Mouse (Mus musculus): ENCODE data around the gene Ankrd33b.
A peak's percentile ranks its signal among the peaks of the same experiment; 100 is the strongest.

The Ankrd33b gene

DNA sequence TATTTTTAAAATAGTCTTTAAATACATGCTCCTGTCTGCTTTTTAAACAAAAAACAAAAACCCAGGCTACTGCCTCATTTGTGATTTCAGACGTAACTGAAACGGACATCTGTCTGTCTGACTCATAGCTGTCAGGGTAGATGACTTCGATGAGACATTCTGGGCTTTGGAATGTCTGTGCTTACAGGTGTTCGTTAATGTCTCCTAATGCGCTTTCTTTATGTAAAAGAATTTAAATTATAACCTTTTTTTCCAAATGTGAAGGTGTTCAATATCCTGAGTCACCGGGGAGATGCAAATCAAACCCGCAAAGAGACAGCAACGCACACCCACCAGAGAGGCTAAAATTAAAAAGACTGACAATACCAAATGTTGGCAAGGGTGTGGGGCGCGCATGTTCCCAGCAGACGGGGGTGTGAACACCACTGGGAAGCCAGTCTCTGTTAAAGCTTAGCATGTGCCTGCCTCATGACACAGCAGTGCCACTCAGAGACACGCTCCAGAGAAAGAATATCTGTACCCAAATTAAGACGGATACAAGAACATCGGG, 30.3 kb downstream of the Ankrd33b start:
- DNase-seq, result no peak

DNA sequence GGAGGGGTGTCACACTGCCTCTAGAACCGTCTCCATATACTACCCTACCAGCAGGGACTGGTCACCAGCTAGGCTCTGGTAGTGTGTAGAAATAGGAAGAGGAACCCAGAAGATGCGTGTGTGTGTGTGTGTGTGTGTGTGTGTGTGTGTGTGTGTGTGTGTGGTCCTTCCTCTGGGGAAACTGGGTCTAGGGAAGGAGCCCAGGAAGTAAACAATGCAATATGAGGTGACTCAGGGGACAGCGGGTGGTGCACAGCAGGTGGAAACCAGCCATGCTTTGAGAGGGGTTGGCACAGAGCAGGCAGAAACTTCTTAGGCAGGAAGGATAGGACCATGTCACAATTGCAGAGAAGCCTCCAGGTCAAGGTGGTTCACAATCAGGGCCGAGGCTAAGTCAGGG, 30.8 kb downstream of the Ankrd33b start:
- no peak for DNase-seq

DNA sequence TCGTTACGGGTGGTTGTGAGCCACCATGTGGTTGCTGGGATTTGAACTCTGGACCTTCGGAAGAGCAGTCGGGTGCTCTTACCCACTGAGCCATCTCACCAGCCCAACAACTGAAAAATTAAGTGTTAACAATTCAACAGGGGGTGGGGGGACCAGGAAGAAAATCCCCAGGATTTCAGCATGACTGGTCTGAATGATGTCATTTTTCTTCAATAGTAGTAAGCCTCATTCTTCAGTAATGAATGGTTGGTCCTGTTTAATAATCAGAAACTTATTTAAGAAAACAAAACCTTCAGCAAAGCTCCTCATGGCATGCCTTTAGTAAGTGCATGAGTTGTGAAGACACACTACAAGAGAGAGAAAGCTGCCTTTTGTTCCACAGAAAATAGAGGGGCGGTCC, 32.7 kb downstream of the Ankrd33b start:
- DNase-seq, result no peak

DNA sequence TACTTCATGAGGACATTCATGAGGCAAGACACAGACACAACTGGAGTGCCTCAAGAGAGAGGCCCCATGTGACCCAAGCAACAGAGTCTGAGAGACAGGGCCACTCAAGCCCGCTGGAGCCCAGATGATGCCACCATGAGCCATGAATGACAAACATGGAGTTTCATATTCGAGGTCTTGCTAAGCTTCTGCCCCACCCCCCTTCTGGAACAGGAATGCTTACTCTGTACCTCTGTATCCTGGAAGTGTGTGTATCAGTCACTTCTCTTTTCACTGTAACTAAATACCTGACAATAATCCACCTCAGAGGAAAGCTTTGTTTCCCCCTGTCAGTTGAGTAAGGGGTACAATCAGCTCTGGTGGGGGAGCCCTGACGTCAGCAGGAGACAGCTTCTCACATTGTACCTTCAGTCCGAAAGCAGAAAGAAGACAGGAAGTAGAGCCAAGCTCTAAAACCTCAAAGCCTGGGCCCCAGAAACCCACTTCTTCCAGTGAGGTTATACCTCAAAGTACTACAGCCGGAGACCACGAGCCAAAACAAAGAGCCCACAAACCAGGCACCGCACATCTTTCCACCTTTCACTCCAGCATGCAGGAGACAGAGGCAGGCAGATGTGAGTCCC, 34.9 kb downstream of the Ankrd33b start:
- DNase-seq, result no peak

DNA sequence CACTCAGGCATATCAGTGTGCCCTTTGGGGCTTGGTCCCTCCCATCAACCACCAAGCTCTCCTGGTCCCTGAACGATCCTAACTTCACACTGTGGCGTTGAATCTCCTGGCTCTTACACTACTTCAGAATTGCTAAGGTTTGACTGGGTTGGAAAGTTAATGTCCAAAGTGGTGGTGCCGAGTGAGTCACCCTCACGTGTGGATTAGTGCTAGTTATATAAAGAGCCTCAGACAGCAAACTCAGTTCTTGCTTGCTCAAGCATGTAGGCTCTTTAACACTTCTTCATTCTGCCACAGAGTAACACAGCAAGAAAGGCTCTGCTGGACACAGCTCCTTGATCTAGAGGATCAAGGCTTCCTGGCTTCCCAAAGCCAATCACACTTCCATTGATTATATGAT, 35.8 kb downstream of the Ankrd33b start:
- DNase-seq, result no peak

DNA sequence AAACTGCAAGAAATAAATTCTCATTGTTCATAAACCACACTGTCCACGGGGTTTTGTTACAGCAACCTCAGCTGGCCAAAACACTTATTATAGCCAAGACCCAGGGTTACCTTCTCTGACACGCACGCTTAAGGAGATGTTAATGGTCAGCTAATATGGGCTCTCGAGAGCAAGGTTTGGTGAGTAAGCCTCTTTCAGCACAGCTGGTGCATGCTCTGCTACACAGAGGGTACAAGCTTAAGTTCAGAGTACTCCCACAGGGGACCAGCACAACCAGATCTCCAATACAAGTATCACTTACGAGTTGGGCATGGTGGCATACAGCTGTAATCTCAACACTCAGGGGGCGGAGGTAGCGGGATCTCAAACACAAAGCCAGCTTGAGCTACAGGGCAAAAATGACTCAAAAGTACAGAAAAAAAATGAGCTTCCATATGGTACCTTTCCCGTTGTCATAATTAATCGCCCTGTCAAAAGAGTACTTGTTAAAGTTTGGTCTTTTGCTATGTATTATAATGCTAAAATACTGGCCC, 39.4 kb downstream of the Ankrd33b start:
- DNase-seq, result no peak

DNA sequence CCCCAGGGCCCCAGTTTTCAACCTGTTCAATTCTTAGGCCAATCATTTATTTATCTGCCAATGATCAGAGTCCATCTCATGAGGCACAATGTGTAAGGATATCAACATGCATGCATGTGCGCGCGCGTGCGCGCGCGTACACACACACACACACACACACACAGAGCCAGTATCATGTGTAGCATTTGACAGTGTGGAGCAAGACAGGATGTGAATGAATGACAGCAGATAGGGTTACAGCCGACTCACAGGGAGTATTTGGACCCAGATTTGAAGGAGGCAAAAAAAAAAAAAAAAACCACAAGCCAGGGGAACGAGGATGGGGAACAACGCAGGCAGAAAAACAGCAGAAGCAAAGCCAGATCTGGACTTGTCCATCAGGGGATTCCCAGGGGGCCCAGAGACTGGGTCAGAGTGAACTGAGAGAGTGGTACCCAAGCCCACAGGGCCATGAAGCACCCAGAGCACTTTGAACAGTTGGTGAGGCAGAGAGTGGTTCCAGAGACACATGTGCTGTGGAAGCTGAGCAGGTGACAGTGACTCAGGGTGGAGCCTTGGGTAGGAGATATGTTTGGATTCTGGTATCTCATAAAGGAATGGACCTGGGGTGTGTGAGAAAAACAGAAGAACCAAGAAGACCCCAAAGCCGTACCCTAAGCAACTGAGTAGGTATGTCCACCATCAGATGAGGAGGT, 41.7 kb downstream of the Ankrd33b start:
- DNase-seq, result no peak

DNA sequence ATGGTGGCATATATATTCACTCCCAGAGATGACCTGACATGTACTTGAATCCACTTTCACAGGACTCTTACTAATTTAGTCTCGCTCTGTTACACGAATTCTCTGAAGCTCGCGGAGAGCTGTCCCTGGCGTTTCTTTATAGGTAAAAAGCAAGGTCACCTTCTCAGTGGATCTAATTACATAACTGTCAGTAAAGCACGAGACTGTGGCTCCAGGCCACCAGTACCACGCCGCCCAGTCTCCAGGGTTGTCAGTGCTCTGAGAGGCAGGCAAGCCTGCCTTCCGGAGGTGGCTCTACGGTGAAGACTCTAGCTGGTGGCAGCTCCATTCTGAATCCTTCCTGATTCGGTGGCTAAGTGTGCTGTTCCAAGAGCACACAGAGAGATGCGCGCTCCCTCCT, 43.0 kb downstream of the Ankrd33b start:
- no peak for DNase-seq

DNA sequence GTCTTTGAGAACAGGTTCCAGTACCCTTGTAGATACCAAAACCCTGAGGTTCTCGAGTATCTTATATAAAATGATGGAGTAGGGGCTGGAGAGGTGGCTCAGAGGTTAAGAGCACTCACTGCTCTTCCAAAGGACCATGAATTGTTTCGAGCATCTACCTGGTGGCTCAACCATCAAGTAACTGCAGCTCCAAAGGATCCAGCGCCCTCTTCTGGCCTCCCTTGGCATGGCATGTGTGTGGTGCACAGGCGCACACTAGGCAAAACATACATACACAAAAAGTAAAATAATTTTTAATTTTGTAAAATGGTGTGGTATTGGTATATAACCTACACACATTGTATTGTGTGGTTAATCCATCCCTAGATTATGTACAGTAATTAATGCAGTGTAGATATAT, 43.8 kb downstream of the Ankrd33b start:
- no peak for DNase-seq

DNA sequence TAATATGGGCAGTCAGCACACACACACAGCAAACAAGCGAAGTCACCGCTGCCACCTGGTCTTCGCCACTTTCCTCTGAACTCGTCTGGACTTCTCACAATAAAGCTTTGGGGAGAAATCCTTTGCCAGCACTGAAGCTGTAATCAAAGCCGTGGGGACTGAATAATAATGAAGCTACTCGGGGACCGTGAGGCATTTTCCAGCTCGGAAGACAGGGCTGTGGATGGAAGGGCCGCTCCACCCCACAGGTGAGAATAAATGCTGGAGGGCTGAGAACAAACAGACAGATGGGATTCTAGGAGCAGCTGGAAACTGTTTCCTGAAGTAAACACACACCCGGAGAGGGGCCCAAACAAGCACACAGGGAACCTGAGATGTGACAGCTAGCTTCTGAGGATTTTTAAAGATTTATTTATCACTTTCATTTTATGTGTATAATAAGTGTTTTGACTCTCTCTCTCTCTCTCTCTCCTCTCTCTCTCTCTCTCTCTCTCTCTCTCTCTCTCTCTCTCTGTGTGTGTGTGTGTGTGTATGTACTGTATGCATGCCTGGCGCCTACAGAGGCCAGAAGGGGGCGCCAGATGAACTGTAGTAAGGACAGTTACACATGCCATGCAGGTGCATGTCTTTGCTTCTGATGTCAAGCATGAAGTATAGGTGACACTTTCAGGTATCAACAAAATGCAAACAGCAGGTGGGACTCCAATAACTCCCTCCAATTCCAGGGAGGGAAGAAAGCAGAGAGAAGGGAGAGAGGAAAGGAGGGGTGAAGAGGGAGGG, 46.7 kb downstream of the Ankrd33b start:
- DNase-seq, result no peak

DNA sequence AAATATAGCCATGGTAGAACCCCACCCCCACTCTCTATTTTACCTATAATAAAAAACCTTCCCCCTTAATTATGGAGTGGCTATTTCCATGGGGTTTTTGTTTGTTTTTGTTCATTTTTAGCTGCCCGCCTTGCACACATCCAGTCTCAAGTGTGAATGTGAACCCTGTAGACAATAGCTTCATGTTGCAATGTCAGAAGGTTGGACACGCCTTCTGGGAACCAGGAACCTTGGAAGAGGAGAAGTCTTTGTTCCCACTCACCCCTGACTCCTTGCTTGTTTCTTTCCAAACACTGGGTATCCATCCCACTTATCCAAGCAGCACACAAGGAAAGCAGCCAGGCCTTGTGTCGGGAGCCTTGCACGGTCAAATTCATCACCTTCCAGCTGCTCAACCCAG, 48.5 kb downstream of the Ankrd33b start:
- DNase-seq, result no peak

DNA sequence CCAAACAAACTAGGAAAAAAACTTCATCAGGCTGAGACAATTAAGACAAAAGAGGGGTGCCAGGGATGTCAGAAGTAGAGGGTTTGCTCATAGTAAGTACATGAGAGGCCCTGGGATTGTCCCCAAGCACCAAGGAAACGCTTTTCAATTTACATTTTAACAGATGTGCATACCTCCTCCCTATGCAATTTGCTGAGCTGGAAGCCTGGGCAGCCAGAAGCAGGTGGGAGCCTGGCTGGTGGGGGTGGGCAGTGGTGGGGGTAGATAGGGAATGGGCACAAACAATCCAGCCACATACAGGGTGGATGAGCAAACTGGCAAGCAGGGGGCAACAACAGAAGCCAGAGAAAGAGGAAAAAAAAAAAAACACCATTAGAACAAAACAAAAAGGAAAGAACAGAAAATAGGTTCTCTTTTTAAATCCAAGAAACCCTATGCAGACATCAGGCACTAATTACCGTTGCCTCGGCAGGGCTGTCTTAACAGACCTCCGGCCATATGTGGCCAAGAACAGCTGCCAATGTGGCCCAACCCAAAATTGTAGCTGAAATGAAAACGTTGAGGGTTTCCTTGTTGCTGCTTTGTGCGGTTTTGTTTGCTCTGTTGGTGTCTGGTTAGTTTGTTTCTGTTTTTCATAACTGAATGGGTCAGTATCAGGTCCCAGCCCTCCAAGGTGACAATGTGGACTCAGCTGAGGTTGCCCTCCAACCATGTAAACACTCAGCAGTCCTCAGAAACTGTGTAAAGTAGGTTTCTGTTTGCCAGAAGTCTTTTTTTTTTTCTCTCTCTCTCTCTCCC, 49.2 kb downstream of the Ankrd33b start:
- DNase-seq, result no peak

DNA sequence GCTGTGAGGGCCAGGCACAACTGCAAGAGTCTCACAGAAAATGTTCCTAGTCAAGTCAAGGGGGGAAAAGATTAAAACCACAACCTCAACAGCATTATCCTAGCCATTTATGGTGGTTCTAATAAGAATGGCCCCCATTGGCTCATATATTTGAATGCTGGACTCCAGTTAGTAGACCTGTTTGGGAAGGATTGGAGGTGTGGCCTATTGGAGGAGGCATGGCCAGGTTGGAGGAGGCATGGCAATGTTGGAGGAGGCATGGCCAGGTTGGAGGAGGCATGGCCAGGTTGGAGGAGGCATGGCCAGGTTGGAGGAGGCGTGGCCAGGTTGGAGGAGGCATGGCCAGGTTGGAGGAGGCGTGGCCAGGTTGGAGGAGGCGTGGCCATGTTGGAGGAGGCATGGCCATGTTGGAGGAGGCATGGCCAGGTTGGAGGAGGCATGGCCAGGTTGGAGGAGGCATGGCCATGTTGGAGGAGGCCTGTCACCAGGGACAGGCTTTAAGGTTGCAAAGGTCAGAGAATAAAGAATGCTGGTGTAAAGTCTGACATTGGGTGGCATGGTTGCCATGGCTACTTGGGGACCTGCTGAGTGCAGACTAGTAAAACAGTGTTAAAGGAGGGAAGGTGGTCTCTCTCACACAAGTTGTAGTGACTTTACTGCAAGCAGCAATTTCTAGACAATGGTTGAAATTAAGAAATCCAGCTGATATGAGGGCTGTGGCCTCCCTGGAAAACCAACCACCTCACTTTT, 50.3 kb downstream of the Ankrd33b start:
- DNase-seq, result no peak

DNA sequence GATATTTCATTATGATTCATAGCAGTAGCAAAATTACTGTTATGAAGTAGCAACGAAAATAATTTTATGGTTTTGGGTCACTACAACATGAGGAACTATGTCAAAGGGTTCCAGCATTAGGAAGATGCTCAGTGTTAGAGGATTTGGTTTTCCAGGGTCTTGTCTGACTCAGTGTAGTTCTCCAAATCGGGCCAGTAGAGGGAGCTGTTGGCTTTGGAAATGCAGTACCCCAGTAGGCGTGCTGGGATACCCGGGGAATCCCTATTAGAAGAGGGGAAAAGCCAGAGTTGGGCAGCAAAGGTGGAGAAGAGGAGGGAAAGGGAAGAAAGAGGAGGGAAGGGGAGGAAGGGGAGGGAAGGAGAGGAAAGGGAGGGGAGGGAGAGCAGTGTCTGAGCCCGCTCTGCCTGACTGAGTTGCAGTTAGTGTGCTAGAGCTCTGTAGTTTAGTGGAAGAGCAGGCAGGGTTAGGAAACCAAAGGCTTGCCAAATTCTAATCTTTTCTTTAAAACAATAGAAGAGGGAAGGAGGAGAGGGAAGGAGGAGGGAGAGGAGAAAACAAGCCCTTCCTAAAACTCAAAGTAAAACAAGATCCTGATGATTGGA, 51.8 kb downstream of the Ankrd33b start:
- peak; percentile 53 for DNase-seq

DNA sequence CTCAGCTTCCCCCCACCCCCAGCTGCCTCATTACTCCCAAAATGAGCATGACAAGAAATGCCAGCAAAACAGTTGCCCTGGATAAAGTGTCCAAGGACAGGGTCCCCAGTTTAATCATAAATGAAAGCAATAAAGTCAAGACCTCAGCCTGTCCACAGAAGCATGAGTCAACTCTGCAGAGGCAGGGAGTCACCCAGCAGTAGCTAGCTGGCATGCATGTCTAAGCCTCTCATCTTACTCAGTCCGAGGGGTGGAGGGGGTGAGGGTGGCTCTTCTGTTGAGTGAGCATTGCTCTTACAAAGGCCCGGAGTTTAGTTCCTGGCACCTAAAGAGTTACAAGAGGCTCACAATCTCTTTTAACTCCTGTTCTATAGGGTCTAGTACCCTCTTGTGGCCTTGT, 55.5 kb downstream of the Ankrd33b start:
- DNase-seq, result no peak

DNA sequence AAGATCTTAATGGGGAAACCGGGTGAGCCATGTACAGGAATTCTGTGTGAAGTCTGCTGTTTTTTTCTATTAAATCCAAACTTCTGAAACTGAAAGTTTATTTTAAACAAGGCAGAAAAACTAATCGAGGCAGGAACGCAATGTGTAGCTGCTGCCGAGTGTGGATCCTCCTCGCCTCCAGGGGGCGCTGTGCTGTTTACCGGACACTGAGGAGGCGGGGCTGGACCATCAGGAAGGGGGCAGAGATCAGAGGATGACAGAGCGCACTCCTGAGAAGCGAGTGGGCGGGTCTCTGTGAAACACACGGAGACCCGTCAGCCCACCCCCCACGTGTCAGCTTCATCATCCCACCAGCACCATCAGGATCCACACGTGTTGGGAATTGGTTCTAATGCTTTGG, 58.0 kb downstream of the Ankrd33b start:
- DNase-seq, result no peak

DNA sequence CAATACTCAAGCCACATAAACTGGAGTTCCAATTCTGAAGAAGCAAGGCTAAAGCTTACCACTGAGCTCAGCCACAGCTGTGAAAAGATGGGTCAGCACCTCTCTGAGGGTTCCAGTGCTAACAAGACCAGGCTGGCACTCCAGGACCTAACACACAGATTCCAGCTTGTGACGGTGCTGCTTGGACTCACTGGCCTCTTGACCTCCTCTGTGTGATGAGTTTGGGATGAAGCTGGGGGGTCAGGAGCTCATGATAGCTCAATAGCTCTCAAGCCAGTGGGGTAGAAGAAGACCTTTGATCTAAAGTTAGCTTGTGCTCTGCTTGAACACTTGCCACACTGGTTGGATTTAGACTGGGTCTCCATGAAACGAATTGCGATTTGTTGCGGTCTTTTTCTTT, 60.8 kb downstream of the Ankrd33b start:
- no peak for DNase-seq

DNA sequence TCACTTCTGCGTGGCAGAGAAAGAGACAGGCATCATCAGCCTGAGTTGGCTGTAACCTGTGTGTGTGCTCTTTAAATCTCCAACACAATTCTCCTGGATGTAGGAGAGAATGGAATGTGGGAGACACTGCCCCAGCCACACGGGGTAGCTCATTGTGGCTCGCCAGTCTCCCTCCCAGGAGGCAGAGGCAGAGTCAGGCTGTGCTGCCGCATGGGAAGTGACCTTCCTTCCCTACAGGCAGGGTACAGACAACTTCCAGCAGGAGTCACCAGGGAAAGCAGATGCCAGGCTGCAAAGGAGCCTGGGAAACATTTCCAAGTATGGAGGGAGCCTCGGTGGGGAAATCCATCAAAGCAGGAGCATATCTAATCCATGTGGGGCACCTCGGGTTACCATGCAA, 62.3 kb downstream of the Ankrd33b start:
- no peak for DNase-seq

DNA sequence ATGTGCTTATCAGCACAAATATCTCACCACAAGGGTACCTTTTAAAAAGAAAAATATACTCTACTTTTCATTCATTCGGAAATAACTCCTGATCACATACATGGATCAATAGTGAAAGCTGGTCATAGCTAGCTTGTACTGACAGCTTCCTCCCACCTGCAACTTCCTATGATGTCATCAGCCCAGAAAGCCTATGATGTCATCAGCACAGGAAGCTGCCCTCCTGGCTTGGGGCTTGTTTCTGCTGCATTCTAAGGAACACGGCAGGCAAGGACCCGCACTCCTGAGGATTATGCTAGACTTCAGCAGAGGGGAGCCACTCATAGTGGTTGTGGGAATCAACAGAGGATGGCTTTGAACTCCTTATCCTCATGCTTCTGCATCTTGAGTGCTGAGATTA, 63.2 kb downstream of the Ankrd33b start:
- DNase-seq, result no peak

DNA sequence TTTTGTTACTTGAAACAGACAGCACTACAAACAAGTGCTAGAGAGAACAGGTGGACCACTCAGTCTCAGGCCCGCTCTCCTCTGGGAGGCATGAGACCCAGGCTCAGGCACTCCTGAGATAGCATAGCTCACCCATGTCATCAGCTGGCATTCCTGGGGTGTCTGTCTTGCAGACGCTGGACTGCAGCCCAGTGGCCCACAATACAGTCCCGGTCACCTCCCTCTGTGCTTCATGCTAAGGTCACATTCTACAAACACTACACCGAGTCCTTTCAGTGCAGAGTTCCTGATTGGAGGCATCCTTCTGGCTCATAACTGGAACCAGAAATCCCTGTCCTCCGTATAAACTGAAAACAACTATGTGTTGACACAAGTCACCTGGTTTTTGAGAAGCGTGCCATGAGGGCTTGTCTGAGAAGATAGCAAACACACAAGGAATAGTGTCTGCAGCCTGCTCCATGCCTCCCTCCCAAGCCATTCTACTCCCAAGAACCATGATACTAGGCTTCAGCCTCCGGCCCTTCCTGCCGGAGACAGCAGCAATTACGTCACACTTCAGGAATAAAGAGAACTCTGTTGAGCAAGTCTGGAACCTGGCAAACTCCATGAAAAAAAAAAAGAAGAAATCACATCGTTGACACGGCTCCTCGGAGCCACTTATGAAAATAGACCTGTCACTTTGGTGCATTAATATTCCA, 65.1 kb downstream of the Ankrd33b start:
- no peak for DNase-seq
